Mouse (Mus musculus) lung, postnatal 25 days (tissue): Measurements from ENCODE around the gene Ide.

ENCODE experiments used
- DNase-seq: peaks from one replicate; pipeline ENCODE4 v3.0.0; 2022; ENCODE audit warnings: low spot score

The Ide gene

GRCm38 (mm10) chr19:37333357-37333756 is 4.3 kb downstream of the Ide start:
- DNase-seq, result no peak

- DNase-seq, result no peak
Measured at GRCm38 (mm10) chr19:37332726-37333125, 4.9 kb downstream of the Ide start.

DNA sequence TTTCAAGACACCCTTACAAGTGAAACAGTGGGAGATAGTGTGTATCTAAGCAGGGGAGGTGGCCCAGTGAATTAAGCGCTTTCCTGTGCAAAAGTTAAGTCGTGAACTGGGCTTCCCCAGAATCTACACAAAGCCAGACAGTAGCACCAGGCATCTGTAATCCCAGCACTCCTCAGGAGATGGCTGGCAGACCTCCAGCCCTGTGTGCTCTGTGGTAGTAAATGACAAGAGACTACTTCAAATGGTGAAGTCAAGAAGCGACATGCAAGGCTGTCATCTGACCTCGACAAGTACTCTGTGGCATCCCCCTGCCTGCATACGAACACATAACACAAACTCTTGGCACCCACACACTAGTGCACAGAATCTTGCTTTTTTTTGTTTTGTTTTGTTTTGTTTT is 10.4 kb downstream of the Ide start:
- no peak for DNase-seq

DNA sequence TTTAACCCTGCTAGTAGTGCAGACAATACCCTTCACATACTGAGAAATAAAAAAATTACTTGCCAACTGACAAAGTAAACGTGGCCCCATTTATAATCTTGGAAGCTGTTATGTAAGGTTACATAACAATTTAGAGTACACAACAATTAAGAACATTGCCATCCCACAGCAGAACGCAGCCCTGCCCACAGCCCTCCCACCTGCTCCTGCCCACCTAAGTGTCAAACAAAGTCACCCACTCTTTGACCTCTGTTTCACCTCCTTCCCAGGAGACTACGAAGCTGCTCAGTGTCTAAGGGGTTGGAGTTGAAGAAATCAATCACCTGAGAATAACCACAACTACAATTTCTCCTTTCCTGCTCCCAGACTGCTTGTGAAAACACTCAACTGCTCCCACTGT is 14.1 kb downstream of the Ide start:
- peak; percentile 16 for DNase-seq

DNA sequence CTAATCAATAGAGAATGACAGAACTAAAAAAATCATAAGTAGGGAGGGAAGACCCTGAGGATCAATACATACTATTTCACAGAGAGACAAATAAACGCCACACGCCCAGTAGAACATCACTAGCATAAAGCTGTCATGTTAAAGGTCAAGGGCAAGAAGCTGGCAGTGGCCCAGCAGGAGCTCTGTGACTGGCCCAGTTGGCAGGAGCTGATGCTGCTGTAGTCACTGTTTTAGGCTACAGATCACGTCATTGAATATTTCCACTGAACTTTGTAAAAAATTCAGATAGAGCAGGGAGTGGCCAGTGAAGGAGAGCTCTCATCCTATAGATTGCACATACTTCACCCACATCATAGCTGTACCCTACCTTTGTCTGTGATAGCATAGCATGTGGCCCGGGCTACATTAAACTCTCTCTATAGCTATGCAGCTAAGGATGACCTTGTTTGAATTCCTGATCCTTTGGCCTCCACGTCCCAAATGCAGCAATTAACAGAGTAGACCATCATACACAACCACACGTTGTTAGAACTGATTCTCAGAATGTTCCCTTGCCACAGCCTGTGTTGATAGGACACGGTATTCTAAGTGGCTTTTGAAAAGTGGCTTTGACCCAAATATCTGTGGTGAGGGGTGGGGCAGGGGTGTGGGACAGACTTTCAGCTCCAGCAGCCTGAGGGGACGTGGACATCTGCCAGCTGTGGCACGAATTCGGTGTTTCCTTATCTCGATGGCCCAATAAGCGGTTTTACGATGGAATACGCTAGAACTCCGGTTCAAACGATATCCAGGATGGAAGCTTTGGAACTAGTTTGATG is 16.6 kb downstream of the Ide start:
- DNase-seq, result peak; percentile 6

- DNase-seq, result no peak
Measured at GRCm38 (mm10) chr19:37317359-37317758, 20.3 kb downstream of the Ide start.

DNA sequence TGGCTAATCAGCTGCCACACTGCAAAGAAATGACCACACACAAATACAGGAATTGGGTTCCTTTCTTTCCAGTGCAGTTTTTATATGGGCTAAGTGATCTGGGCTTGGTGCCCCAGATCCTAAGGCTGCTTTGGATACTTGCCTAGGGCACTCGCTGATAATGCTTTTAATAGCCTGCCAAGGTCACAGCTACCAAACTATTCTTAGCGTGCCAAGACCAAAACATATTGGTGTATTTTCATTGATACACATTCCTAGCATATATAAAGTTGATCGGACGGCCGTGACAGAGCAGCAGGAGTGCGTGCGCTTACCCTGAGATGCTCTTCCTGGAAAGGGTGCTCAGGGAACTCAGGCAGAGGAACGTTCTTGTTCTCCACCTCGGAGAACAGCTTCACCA is 22.6 kb downstream of the Ide start:
- no peak for DNase-seq

GRCm38 (mm10) chr19:37311426-37311825 is 26.2 kb downstream of the Ide start:
- no peak for DNase-seq

DNA sequence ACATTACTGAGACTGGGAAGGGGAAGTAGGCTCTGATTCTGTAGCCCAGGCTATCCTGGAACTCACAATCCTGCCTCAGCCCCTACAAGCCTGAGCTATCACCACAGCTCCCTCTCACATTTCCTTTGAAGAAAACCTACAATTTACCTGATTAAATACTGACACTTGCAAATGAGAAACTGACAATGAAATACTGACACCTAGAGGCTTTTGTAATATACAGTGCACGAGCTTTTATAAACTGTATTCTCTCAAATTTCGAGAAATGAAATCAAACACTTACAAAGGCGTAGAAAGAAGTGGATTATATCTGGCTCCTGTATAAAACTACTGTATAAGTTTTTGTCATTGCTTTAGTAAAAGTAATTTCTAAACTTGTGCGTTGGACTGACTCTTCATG is 27.5 kb downstream of the Ide start:
- no peak for DNase-seq

DNA sequence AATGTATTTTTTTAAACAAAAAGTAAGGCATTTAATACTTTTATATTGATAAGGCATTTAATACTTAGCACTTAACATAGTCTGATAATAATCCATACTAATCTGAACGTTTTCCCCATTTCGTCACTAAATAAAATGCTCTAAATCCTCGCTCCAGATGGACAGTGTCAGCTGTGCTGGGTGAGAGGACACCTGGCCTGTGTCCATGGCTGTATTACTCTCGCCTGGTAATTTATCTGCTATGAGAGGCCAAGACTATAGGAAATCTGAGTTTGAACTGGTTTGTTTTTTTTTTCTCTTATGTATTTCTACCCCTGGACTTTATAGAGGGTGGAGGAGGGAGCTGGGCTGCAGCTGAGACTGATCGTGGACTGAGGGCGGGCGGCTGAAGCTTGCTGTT is 28.7 kb downstream of the Ide start:
- no peak for DNase-seq

DNA sequence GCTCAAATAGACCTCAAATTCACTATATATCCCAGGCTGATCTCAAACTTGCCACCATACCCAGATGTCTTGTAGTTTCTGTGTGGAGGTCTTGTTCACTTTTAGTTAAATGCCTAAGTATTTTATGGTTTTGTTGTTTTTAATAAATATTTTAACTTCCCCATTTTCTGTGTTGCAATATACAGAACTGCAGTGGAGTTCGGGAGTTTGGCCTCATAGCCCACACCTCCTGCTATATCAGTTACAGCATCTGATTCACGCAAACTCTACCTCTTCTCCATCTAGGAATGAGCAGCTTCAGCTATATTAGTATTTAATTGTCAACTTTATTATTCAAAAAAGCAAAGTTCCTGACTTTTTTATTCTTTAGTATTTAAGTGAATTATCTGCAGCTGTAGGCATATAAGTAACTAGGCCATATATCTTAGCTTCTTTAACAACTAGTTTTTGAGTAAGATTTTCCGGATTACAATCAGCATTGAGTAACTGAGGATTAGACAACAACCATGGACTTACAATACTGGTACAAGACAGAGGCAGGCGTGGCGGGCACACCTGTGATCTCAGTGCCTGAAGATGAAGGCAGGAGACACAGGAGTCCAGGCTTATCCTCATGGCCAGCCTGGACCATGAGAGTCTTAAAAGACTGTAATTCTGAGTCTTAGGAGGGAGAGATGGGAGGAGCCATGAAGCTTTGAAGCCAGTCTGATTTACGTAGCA is 29.7 kb downstream of the Ide start:
- DNase-seq, result no peak

DNA sequence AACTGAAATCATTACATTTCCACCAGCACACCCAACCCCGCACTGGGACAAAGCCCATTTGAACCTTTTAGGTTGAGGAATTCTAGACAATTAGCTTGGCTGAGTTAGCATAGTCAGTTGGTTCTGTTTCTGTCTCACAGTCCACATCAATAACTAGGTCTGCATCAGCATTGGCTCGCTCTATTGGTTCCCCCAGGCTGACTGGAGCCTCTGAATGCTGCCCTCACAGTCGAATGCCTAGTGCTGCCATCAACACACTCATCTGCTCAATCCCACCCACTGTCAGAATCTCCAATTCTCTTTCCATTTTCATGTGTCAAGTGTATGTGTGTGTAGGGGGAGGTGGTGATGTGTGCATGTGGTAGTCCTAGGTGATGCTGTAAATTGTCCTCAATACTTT is 31.5 kb downstream of the Ide start:
- DNase-seq, result no peak

DNA sequence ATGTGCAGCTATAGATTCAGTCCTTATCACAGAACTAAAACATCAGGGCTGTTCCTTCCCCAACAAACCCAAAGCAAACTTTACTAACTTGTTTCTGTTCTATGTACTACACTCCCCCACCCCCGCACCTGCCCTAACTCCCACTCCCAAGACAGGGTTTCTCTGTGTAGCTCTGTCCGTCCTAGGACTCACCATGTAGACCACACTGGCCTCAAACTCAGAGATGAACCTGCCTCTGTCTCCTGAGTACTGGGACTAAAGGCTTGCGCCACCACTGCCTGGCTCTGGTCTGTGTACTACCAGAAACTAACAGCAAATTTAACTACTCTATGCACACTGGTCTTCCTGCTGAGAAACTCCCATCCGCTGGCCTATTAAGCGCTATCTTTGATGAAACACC is 32.8 kb downstream of the Ide start:
- no peak for DNase-seq

- DNase-seq, result no peak
Measured at GRCm38 (mm10) chr19:37304006-37304405, 33.6 kb downstream of the Ide start.

GRCm38 (mm10) chr19:37301733-37302132 is 35.9 kb downstream of the Ide start:
- DNase-seq, result no peak

DNA sequence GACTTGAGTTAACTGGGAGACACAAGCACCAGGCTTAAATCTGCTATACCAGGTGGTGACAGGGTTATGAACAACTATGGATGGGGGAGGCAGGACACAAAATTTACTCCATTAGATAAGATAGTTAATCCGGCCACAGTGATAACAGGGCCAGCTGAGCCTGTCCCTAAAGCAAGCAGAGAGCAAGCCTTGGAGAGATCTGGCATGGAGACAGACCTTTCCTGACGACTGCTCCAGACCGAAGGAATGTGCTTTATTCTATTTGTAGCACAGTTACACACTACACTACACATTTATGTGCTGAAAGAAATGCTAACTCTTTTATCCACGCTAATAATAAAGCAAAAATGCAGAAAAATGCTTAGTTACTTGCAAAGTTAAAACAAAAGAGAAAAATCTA is 46.0 kb downstream of the Ide start:
- no peak for DNase-seq

DNA sequence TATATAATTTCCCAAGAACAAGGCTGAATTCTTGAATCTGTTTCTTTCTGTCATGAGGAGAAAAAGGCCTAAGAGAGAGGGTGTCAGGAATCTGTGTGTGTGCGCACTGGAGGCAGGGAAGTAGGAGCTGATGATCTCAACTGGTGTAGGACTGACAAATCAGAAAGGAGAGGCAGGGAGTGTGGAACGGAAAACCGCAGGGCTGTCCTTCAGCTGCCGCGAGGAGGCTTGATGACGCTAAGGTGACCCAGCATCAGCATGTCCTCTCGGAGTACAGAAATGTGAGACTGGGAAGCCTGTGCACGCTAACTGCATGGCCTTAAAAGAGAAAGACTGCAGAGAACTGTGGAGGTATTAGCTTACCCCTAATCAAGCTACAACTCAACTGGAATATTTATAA is 46.7 kb downstream of the Ide start:
- no peak for DNase-seq

DNA sequence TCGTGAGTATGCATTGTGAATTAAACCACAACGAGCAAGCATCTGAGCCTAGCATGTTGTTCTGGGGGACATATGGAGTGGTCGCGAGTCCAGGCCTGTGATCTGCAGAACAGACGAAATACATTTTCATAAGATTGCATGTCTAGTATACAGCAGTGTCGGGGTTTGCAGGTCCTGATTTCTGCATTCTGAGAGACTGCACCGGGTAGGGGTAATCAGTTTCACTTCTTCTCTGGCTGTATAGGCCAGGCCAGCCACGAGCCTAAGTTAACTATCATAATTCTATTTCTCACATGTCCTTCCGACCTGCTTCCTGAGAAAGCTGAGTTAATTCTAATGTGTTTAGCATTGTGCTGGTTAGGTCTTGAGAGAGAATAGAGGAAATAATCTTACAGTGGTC is 52.9 kb downstream of the Ide start:
- DNase-seq, result no peak

- DNase-seq, result no peak
Measured at GRCm38 (mm10) chr19:37283166-37283565, 54.5 kb downstream of the Ide start.

GRCm38 (mm10) chr19:37281710-37282109 is 55.9 kb downstream of the Ide start:
- no peak for DNase-seq

DNA sequence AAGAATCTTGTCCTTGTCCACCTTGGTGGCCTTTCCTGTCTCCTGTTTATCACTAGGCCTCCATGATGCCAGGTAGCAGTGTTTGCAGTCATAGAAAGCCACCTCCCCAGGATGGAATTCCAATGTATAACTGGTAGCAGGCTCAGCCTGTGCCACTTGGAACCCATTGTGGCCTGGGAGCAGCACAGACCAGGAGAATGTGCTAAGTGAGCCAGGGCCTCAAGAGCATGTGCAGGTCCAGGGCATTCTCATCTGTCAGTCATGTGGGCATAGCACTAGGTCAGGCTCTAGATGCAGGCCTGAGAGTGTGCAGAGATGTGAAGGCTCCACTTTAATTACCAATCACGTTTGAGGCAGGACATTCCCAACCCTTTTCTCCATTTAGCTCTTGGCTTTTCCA is 58.5 kb downstream of the Ide start:
- DNase-seq, result no peak

DNA sequence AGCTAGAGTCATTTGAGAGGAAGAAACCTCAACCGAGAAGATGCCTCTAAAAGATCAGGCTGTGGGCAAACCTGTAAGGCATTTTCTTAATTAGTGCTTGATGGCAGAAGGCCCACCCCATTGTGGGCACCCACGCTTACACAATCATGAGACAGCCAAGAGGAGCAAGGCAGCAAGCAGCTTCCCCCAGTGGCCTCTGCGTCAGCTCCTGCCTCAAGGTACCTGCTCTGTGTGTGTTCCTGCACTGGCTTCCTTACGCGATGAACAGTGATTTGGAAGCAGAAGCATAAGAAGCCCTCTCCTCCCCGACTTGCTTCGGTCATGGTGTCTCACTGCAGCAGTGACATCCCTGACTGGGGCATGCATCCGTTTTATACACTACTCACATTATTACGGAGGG is 62.1 kb downstream of the Ide start:
- no peak for DNase-seq

DNA sequence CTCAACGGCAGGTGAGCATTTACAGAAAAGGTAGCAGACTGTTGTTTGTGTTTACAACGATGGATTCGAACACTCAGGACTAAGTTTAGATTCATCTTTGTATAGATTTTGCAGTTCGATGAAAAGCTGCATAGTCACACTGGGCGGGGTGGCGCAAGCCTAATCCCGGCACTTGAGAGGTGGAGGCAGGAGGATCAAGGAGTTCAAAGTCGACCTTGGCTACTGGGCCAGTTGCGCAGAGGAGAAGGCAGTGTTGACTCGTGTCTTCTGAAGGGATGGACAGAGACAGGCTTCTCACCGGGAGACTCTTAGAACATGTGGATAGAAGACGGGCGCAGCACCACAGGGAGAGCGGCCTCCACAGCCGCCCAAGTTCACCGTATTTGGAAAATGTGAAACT is 68.5 kb downstream of the Ide start:
- DNase-seq, result no peak
